Mouse (Mus musculus): Measurements from ENCODE around the gene Ip6k1. TPM values are rescaled to one million over a fixed set of nuclear protein-coding genes. Genes with fewer than 3 reads are reported as not detected.
A peak's percentile ranks its signal among the peaks of the same experiment; 100 is the strongest.

Gene Ip6k1
- polyA plus RNA-seq, 2 experiments: 34.6 to 83.3 TPM

- Histone ChIP-seq H3K36me3 (ENCODE audit: control insufficient read depth, insufficient read depth, low read length) (peaks cover 32% of the 10 kb centered on the region), H3K27me3 (ENCODE audit: control insufficient read depth, insufficient read depth, low read length) (no peaks in the 10 kb centered on the region), H3K9ac (ENCODE audit: low read depth, low read length, severe bottlenecking) (peak within 1 kb of the TSS; percentile 62), H3K4me3 (replicated peaks; ENCODE audit: low read length) (peak within 1 kb of the TSS; percentile 56), H3K4me2 (replicated peaks; ENCODE audit: low read depth, low read length, severe bottlenecking) (peak within 1 kb of the TSS; percentile 69), H3K27ac (replicated peaks; ENCODE audit: low read depth, low read length) (peak within 1 kb of the TSS; percentile 63; the same call in 1 of the 2 replicates), H3K4me1 (ENCODE audit: control insufficient read depth, insufficient read depth, low read length) (0 out of 2 replicates have a peak, but pooled peaks cover 9% of the 10 kb centered on the region), H3K9me3 (ENCODE audit: control insufficient read depth, low read length) (no peaks in the 10 kb centered on the region)
- TF ChIP-seq POLR2A (IDR thresholded peaks at IDR 0.05; ENCODE audit: borderline replicate concordance, extremely low read depth, insufficient read depth, insufficient read length): 0 out of 2 replicates have a peak, but pooled peaks have one; percentile 12
- ATAC-seq (ENCODE audit: low FRiP score, low read depth) (peak; percentile 92), DNase-seq (ENCODE audit: low spot score) (peak; percentile 92)
- WGBS: under 1% methylated on average over 52 of the region's 52 CpGs
These were observed 92.1 kb downstream of the Ip6k1 start, which contains the start of gene Apeh for GRCm38 (mm10) chr9:108094184-108094941. Gene Apeh, minus strand, starts transcription at chr9:108094606.

- no peak for DNase-seq (ENCODE audit: low spot score)
- no peak; the same call in 1 of the 2 replicates for ATAC-seq (ENCODE audit: low FRiP score, low read depth)
- WGBS: under 1% methylated on average over 13 of the region's 16 CpGs
- Histone ChIP-seq H3K36me3 (ENCODE audit: control insufficient read depth, insufficient read depth, low read length) (peaks cover 25% of the 10 kb centered on the region), H3K4me1 (ENCODE audit: control insufficient read depth, insufficient read depth, low read length) (0 out of 2 replicates have a peak, but pooled peaks cover 9% of the 10 kb centered on the region), H3K9me3 (ENCODE audit: control insufficient read depth, low read length) (no peaks in the 10 kb centered on the region), H3K4me3 (replicated peaks; ENCODE audit: low read length) (peak overlapping the region; percentile 56), H3K9ac (ENCODE audit: low read depth, low read length, severe bottlenecking) (peak overlapping the region; percentile 62), H3K4me2 (replicated peaks; ENCODE audit: low read depth, low read length, severe bottlenecking) (peak overlapping the region; percentile 69), H3K27me3 (ENCODE audit: control insufficient read depth, insufficient read depth, low read length) (no peaks in the 10 kb centered on the region), H3K27ac (replicated peaks; ENCODE audit: low read depth, low read length) (no peak overlapping the region; the same call in 1 of the 2 replicates)
- TF ChIP-seq POLR2A (IDR thresholded peaks at IDR 0.05; ENCODE audit: borderline replicate concordance, extremely low read depth, insufficient read depth, insufficient read length): no peak
These were observed 92.7 kb downstream of the Ip6k1 start for GRCm38 (mm10) chr9:108094998-108095411.

- Histone ChIP-seq H3K4me2 (replicated peaks; ENCODE audit: low read depth, low read length, severe bottlenecking) (peak overlapping the region; percentile 69), H3K27ac (replicated peaks; ENCODE audit: low read depth, low read length) (no peak overlapping the region)
These were observed 93.2 kb downstream of the Ip6k1 start for GRCm38 (mm10) chr9:108095518-108095917.

GRCm38 (mm10) chr9:108095949-108096712, 93.8 kb downstream of the Ip6k1 start:
- Histone ChIP-seq H3K9me3 (ENCODE audit: control insufficient read depth, low read length) (no peaks in the 10 kb centered on the region), H3K4me2 (replicated peaks; ENCODE audit: low read depth, low read length, severe bottlenecking) (no peak overlapping the region), H3K27ac (replicated peaks; ENCODE audit: low read depth, low read length) (no peak overlapping the region), H3K4me1 (ENCODE audit: control insufficient read depth, insufficient read depth, low read length) (0 out of 2 replicates have a peak, but pooled peaks cover 9% of the 10 kb centered on the region), H3K27me3 (ENCODE audit: control insufficient read depth, insufficient read depth, low read length) (no peaks in the 10 kb centered on the region), H3K4me3 (replicated peaks; ENCODE audit: low read length) (no peak overlapping the region), H3K9ac (ENCODE audit: low read depth, low read length, severe bottlenecking) (no peak overlapping the region), H3K36me3 (ENCODE audit: control insufficient read depth, insufficient read depth, low read length) (peaks cover 14% of the 10 kb centered on the region)
- TF ChIP-seq POLR2A (IDR thresholded peaks at IDR 0.05; ENCODE audit: borderline replicate concordance, extremely low read depth, insufficient read depth, insufficient read length): no peak
- ATAC-seq (ENCODE audit: low FRiP score, low read depth) (no peak), DNase-seq (ENCODE audit: low spot score) (no peak)
- 68% methylated on average over 10 of the region's 10 CpGs for WGBS

More at GRCm38 (mm10) chr9:108095518-108095917, 93.2 kb downstream of the Ip6k1 start:
- ATAC-seq (ENCODE audit: low FRiP score, low read depth): peak; percentile 26; the same call in 1 of the 2 replicates
- H3K27me3 ChIP-seq (ENCODE audit: control insufficient read depth, insufficient read depth, low read length): no peaks in the 10 kb centered on the region
- DNase-seq (ENCODE audit: low spot score): peak; percentile 74
- peak overlapping the region; percentile 62; the same call in 1 of the 2 replicates for H3K9ac ChIP-seq (ENCODE audit: low read depth, low read length, severe bottlenecking)
- peak overlapping the region; percentile 56 for H3K4me3 ChIP-seq (replicated peaks; ENCODE audit: low read length)
- H3K4me1 ChIP-seq (ENCODE audit: control insufficient read depth, insufficient read depth, low read length): 0 out of 2 replicates have a peak, but pooled peaks cover 9% of the 10 kb centered on the region
- no peak for TF ChIP-seq POLR2A (IDR thresholded peaks at IDR 0.05; ENCODE audit: borderline replicate concordance, extremely low read depth, insufficient read depth, insufficient read length)
- 19% methylated on average over 3 of the region's 3 CpGs for WGBS
- peaks cover 20% of the 10 kb centered on the region for H3K36me3 ChIP-seq (ENCODE audit: control insufficient read depth, insufficient read depth, low read length)
- no peaks in the 10 kb centered on the region for H3K9me3 ChIP-seq (ENCODE audit: control insufficient read depth, low read length)

Small RNA genes lying within 50 kb of the gene (microRNA-seq; reads per million reads assigned to microRNA genes)
- gene Mir7088: not detected

Other genes starting within 250 kb of the Ip6k1 start
- 185 and 196 TPM in 2 replicates for gene Rbm5, start 231.5 kb upstream of the Ip6k1 start, polyA plus RNA-seq (2012; rRNA removed)
- gene Rbm5, start 231.5 kb upstream of the Ip6k1 start, polyA plus RNA-seq (2014; fragmentation: Nextera tagmentation; extraction: Ambion mirVana): 163 and 181 TPM in 2 replicates
- gene Rbm6, start 129.3 kb upstream of the Ip6k1 start, polyA plus RNA-seq (2012; rRNA removed): 49.9 and 68.2 TPM in 2 replicates
- 56.1 and 63.0 TPM in 2 replicates for gene Rbm6, start 129.3 kb upstream of the Ip6k1 start, polyA plus RNA-seq (2014; fragmentation: Nextera tagmentation; extraction: Ambion mirVana)
- 20.0 and 24.1 TPM in 2 replicates for gene Mon1a, start 114.3 kb upstream of the Ip6k1 start, polyA plus RNA-seq (2012; rRNA removed)
- gene Mon1a, start 114.3 kb upstream of the Ip6k1 start, polyA plus RNA-seq (2014; fragmentation: Nextera tagmentation; extraction: Ambion mirVana): 12.3 and 15.3 TPM in 2 replicates
- 14.1 and 21.9 TPM in 2 replicates for gene Mst1r, start 95.6 kb upstream of the Ip6k1 start, polyA plus RNA-seq (2012; rRNA removed)
- 1.4 and 2.3 TPM in 2 replicates for gene Mst1r, start 95.6 kb upstream of the Ip6k1 start, polyA plus RNA-seq (2014; fragmentation: Nextera tagmentation; extraction: Ambion mirVana)
- gene Actl11, start 74.0 kb upstream of the Ip6k1 start, polyA plus RNA-seq (2012; rRNA removed): 0.03 TPM in 1 of 2 replicates, not detected in the other
- gene Actl11, start 74.0 kb upstream of the Ip6k1 start, polyA plus RNA-seq (2014; fragmentation: Nextera tagmentation; extraction: Ambion mirVana): not detected in 2 replicates
- gene Camkv, start 66.8 kb upstream of the Ip6k1 start, polyA plus RNA-seq (2012; rRNA removed): 14.2 and 16.7 TPM in 2 replicates
- 3.5 and 4.5 TPM in 2 replicates for gene Camkv, start 66.8 kb upstream of the Ip6k1 start, polyA plus RNA-seq (2014; fragmentation: Nextera tagmentation; extraction: Ambion mirVana)
- gene Traip, start 52.4 kb upstream of the Ip6k1 start, polyA plus RNA-seq (2012; rRNA removed): 10.5 and 14.3 TPM in 2 replicates
- gene Traip, start 52.4 kb upstream of the Ip6k1 start, polyA plus RNA-seq (2014; fragmentation: Nextera tagmentation; extraction: Ambion mirVana): 18.6 and 22.5 TPM in 2 replicates
- gene Uba7, start 27.0 kb upstream of the Ip6k1 start, polyA plus RNA-seq (2012; rRNA removed): 28.2 and 33.6 TPM in 2 replicates
- 32.2 and 33.4 TPM in 2 replicates for gene Uba7, start 27.0 kb upstream of the Ip6k1 start, polyA plus RNA-seq (2014; fragmentation: Nextera tagmentation; extraction: Ambion mirVana)
- gene Gm20661, start 19.4 kb upstream of the Ip6k1 start, polyA plus RNA-seq (2012; rRNA removed): 16.7 and 19.6 TPM in 2 replicates
- 7.9 and 8.2 TPM in 2 replicates for gene Gm20661, start 19.4 kb upstream of the Ip6k1 start, polyA plus RNA-seq (2014; fragmentation: Nextera tagmentation; extraction: Ambion mirVana)
- 79.6 and 84.6 TPM in 2 replicates for gene Inka1, start 16.6 kb upstream of the Ip6k1 start, polyA plus RNA-seq (2012; rRNA removed)
- 112 and 118 TPM in 2 replicates for gene Inka1, start 16.6 kb upstream of the Ip6k1 start, polyA plus RNA-seq (2014; fragmentation: Nextera tagmentation; extraction: Ambion mirVana)
- gene Cdhr4, start 10.0 kb upstream of the Ip6k1 start, polyA plus RNA-seq (2012; rRNA removed): 63.3 and 98.3 TPM in 2 replicates
- gene Cdhr4, start 10.0 kb upstream of the Ip6k1 start, polyA plus RNA-seq (2014; fragmentation: Nextera tagmentation; extraction: Ambion mirVana): 13.0 and 20.6 TPM in 2 replicates
- 6.8 and 12.4 TPM in 2 replicates for gene Gm20662, start 6.2 kb upstream of the Ip6k1 start, polyA plus RNA-seq (2012; rRNA removed)
- 0.66 and 0.76 TPM in 2 replicates for gene Gm20662, start 6.2 kb upstream of the Ip6k1 start, polyA plus RNA-seq (2014; fragmentation: Nextera tagmentation; extraction: Ambion mirVana)
- gene Gmppb, start 46.7 kb downstream of the Ip6k1 start, polyA plus RNA-seq (2012; rRNA removed): 30.4 and 32.1 TPM in 2 replicates
- 37.4 and 41.3 TPM in 2 replicates for gene Gmppb, start 46.7 kb downstream of the Ip6k1 start, polyA plus RNA-seq (2014; fragmentation: Nextera tagmentation; extraction: Ambion mirVana)
- 5.0 and 6.8 TPM in 2 replicates for gene Amigo3, start 50.7 kb downstream of the Ip6k1 start, polyA plus RNA-seq (2012; rRNA removed)
- 4.7 and 4.8 TPM in 2 replicates for gene Amigo3, start 50.7 kb downstream of the Ip6k1 start, polyA plus RNA-seq (2014; fragmentation: Nextera tagmentation; extraction: Ambion mirVana)
- 0.93 and 1.1 TPM in 2 replicates for gene Mst1, start 77.9 kb downstream of the Ip6k1 start, polyA plus RNA-seq (2012; rRNA removed)
- gene Mst1, start 77.9 kb downstream of the Ip6k1 start, polyA plus RNA-seq (2014; fragmentation: Nextera tagmentation; extraction: Ambion mirVana): 1.3 and 1.6 TPM in 2 replicates
- gene Rnf123, start 80.8 kb downstream of the Ip6k1 start, polyA plus RNA-seq (2012; rRNA removed): 67.9 and 89.0 TPM in 2 replicates
- 32.4 and 33.0 TPM in 2 replicates for gene Rnf123, start 80.8 kb downstream of the Ip6k1 start, polyA plus RNA-seq (2014; fragmentation: Nextera tagmentation; extraction: Ambion mirVana)
- gene Apeh, start 92.1 kb downstream of the Ip6k1 start, polyA plus RNA-seq (2012; rRNA removed): 55.6 and 64.6 TPM in 2 replicates
- gene Apeh, start 92.1 kb downstream of the Ip6k1 start, polyA plus RNA-seq (2014; fragmentation: Nextera tagmentation; extraction: Ambion mirVana): 38.6 and 41.3 TPM in 2 replicates
- gene Bsn, start 187.9 kb downstream of the Ip6k1 start, polyA plus RNA-seq (2012; rRNA removed): 1.1 and 1.3 TPM in 2 replicates
- gene Bsn, start 187.9 kb downstream of the Ip6k1 start, polyA plus RNA-seq (2014; fragmentation: Nextera tagmentation; extraction: Ambion mirVana): 0.68 and 0.73 TPM in 2 replicates